Mouse (Mus musculus) kidney, postnatal 0 days (tissue): ENCODE measurements at regions not wholly inside any gene's neighbourhood (a gene's known extent, or its start where the extent isn't known, plus 50 kb on each side); places are given as distances from the start of the nearest gene placed in this dataset.

Source experiments
- ATAC-seq: fragments of 200-750 bp; cut with Nextera tagmentation; replicated peaks from 2 replicates; pipeline ENCODE4 v1.8.0; 2017; ENCODE audit warnings: low read depth, moderate number of reproducible peaks, moderate TSS enrichment, moderate library complexity; ENCODE audit not compliant: low FRiP score
- DNase-seq: peaks from one replicate; pipeline ENCODE4 v3.0.0-alpha.2; 2016; ENCODE audit warnings: low spot score
- H3K27ac ChIP-seq: fragments of 300-500 bp; sonication (generic); 2 replicates; pipeline ENCODE4 v1.5.1; 2014; ENCODE audit warnings: mild to moderate bottlenecking
- H3K27me3 ChIP-seq: fragments of 300-500 bp; sonication (generic); 2 replicates; pipeline ENCODE4 v1.6.1; 2014; ENCODE audit warnings: low read length, mixed read lengths; ENCODE audit not compliant: insufficient read depth
- H3K36me3 ChIP-seq: fragments of 300-500 bp; sonication (generic); 2 replicates; pipeline ENCODE4 v1.6.1; 2014; ENCODE audit warnings: low read length, mixed read lengths; ENCODE audit not compliant: insufficient read depth
- H3K4me1 ChIP-seq: fragments of 300-500 bp; sonication (generic); replicated peaks from 2 replicates; pipeline ENCODE4 v1.6.1; 2014; ENCODE audit warnings: antibody characterized with exemption, low read length, mixed read lengths; ENCODE audit not compliant: insufficient read depth
- H3K4me2 ChIP-seq: fragments of 300-500 bp; sonication (generic); 2 replicates; pipeline ENCODE4 v1.6.1; 2014; ENCODE audit warnings: mild to moderate bottlenecking, low read length, moderate library complexity, mixed read lengths
- H3K4me3 ChIP-seq: fragments of 300-500 bp; sonication (generic); replicated peaks from 2 replicates; pipeline ENCODE4 v1.5.1; 2014; ENCODE audit warnings: low read depth, low read length
- H3K9ac ChIP-seq: fragments of 300-500 bp; sonication (generic); 2 replicates; pipeline ENCODE4 v1.6.1; 2014; ENCODE audit warnings: low read depth, low read length
- H3K9me3 ChIP-seq: fragments of 300-500 bp; sonication (generic); replicated peaks from 2 replicates; pipeline ENCODE4 v1.6.1; 2016; ENCODE audit warnings: low read length, inconsistent platforms, mixed read lengths
- CTCF ChIP-seq: IDR thresholded peaks from 2 replicates; pipeline ENCODE4 v1.5.1; 2016; ENCODE audit warnings: antibody characterized with exemption, low read depth, mild to moderate bottlenecking, moderate library complexity
- WGBS: fragments of 180-500 bp; shearing (Covaris S2); extraction: QIAGEN DNeasy Blood & Tissue Kit; methylation state at CpG from one replicate; pipeline ENCODE4 v1.1.7; 2014; 5-methylcytosine and 5-hydroxymethylcytosine counted together

GRCm38 (mm10) chr4:34105251-34105650 is 55.3 kb upstream of the Spaca1 start:
- ATAC-seq (no peak), DNase-seq (no peak)
- Histone ChIP-seq H3K36me3 (no peaks in the 10 kb centered on the region), H3K27ac (no peak overlapping the region), H3K4me1 (no peaks in the 10 kb centered on the region), H3K9ac (no peak overlapping the region), H3K4me3 (no peak overlapping the region), H3K27me3 (no peaks in the 10 kb centered on the region), H3K9me3 (no peaks in the 10 kb centered on the region), H3K4me2 (no peak overlapping the region)
- WGBS = 96% methylated on average over 2 of the region's 2 CpGs
- TF ChIP-seq CTCF = no peak

GRCm38 (mm10) chr4:34114323-34114722 is 64.3 kb upstream of the Spaca1 start:
- H3K4me3 ChIP-seq = no peak overlapping the region
- no peaks in the 10 kb centered on the region for H3K36me3 ChIP-seq
- no peak overlapping the region for H3K9ac ChIP-seq
- H3K9me3 ChIP-seq = no peaks in the 10 kb centered on the region
- H3K27ac ChIP-seq = no peak overlapping the region
- TF ChIP-seq CTCF = no peak
- 19% methylated on average over 6 of the region's 6 CpGs for WGBS
- no peaks in the 10 kb centered on the region for H3K4me1 ChIP-seq
- ATAC-seq (peak; percentile 46; the same call in 1 of the 2 replicates), DNase-seq (peak; percentile 62)
- H3K4me2 ChIP-seq = no peak overlapping the region
- H3K27me3 ChIP-seq = no peaks in the 10 kb centered on the region

- H3K9me3 ChIP-seq = no peaks in the 10 kb centered on the region
- no peak overlapping the region for H3K27ac ChIP-seq
- H3K4me1 ChIP-seq = no peaks in the 10 kb centered on the region
- ATAC-seq = no peak
- no peaks in the 10 kb centered on the region for H3K27me3 ChIP-seq
- DNase-seq = no peak
- H3K4me3 ChIP-seq = no peak overlapping the region
- no peak for TF ChIP-seq CTCF
- 72% methylated on average over 1 of the region's 1 CpGs for WGBS
- H3K9ac ChIP-seq = no peak overlapping the region
- no peak overlapping the region for H3K4me2 ChIP-seq
- H3K36me3 ChIP-seq = no peaks in the 10 kb centered on the region
Observed at GRCm38 (mm10) chr4:34117086-34117485, 67.1 kb upstream of the Spaca1 start.

GRCm38 (mm10) chr4:34122959-34123520 is 73.0 kb upstream of the Spaca1 start:
- Histone ChIP-seq H3K4me3 (no peak overlapping the region), H3K36me3 (no peaks in the 10 kb centered on the region), H3K4me1 (no peaks in the 10 kb centered on the region), H3K9me3 (no peaks in the 10 kb centered on the region), H3K27me3 (no peaks in the 10 kb centered on the region), H3K27ac (no peak overlapping the region), H3K9ac (no peak overlapping the region), H3K4me2 (no peak overlapping the region)
- WGBS = 79% methylated on average over 9 of the region's 9 CpGs
- TF ChIP-seq CTCF = no peak
- ATAC-seq (no peak), DNase-seq (no peak)

- no peaks in the 10 kb centered on the region for H3K4me1 ChIP-seq
- no peak for TF ChIP-seq CTCF
- H3K4me3 ChIP-seq = no peak overlapping the region
- no peaks in the 10 kb centered on the region for H3K9me3 ChIP-seq
- H3K4me2 ChIP-seq = no peak overlapping the region
- no peaks in the 10 kb centered on the region for H3K36me3 ChIP-seq
- 72% methylated on average over 4 of the region's 4 CpGs for WGBS
- DNase-seq = no peak
- H3K27me3 ChIP-seq = no peaks in the 10 kb centered on the region
- ATAC-seq = no peak
- no peak overlapping the region for H3K27ac ChIP-seq
- H3K9ac ChIP-seq = no peak overlapping the region
Observed at GRCm38 (mm10) chr4:34128224-34128623, 78.2 kb upstream of the Spaca1 start.

GRCm38 (mm10) chr4:34146133-34146867 is 96.3 kb upstream of the Spaca1 start:
- Histone ChIP-seq H3K9me3 (no peaks in the 10 kb centered on the region), H3K4me3 (no peak overlapping the region), H3K27me3 (no peaks in the 10 kb centered on the region), H3K27ac (no peak overlapping the region), H3K36me3 (no peaks in the 10 kb centered on the region), H3K9ac (no peak overlapping the region), H3K4me2 (no peak overlapping the region), H3K4me1 (no peaks in the 10 kb centered on the region)
- no peak for DNase-seq
- no peak for TF ChIP-seq CTCF
- no peak for ATAC-seq
- WGBS = 87% methylated on average over 2 of the region's 2 CpGs
